Mouse (Mus musculus): Measurements from ENCODE around the gene Nrp2.

DNA sequence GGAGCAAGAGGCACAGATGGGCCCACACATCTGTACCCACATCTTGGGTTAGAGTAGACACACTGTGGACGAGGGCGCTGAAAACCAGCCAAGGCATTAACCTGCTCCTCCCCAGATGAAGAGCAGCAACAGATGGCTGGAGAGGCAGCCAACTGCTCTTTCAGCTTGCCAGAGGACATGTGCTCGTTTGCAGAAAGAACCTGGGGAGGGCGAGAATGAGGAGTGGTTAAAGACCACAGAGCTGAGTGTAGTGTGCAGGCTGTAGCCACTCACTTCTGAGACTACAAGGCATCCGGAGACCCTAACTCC lies 81.0 kb downstream of the Nrp2 start:
- TF ChIP-seq CTCF (IDR thresholded peaks at IDR 0.05; ENCODE audit: control insufficient read depth, insufficient read depth, insufficient replicate concordance, low read depth, low read length) (no peak), POLR2A (IDR thresholded peaks at IDR 0.05; ENCODE audit: control insufficient read depth, low read depth, low read length) (no peak)
